Mouse (Mus musculus): ENCODE measurements around the gene Slc17a4. TPM values are rescaled to one million over a fixed set of nuclear protein-coding genes. Genes with fewer than 3 reads are reported as not detected.

Slc17a4 gene
- polyA plus RNA-seq, 1 experiment from 2014 or later, result not detected

DNA sequence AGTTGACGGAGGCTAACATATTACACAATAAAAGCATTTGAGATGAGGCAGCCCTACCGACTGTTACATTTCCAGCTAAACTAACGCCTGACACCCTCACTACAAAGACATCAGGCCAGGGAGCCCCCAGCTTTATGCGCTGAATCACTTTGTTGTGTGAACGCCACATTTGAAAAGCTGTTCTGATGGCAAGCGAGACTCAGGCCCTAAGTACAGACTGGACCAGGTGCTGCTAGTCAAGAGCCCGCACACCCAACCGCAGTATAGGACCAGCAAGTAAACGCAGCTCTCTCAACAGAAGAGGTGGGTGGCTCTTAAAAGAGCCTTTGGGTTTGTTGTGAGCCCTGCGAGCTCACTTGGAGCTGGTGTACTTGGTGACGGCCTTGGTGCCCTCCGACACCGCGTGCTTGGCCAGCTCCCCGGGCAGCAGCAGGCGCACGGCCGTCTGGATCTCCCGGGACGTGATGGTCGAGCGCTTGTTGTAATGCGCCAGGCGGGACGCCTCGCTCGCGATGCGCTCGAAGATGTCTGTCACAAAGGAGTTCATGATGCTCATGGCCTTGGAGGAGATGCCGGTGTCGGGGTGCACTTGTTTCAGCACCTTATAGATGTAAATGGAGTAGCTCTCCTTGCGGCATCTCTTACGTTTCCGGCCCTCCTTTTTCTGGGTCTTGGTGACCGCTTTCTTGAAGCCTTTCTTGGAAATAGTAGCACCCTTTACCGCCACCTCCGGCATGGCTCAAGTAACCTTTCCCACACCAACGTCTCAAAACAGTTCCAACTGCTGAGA is 18.8 kb upstream of the Slc17a4 start, which contains the start of gene Hist1h2ba:
Gene Hist1h2ba, minus strand, starts transcription at position 736 of the 790 bp plus-strand sequence.
- Histone ChIP-seq H3K4me3 (ENCODE audit: low read depth, low read length) (no peak within 1 kb of the TSS), H3K9me3 (replicated peaks; ENCODE audit: control insufficient read depth, low read length) (no peaks in the 10 kb centered on the region), H3K4me1 (ENCODE audit: control insufficient read depth, insufficient read depth, low read length) (no peaks in the 10 kb centered on the region; the same call in 1 of the 2 replicates), H3K9ac (ENCODE audit: low read length) (no peak within 1 kb of the TSS), H3K36me3 (ENCODE audit: control insufficient read depth, insufficient read depth, low read length) (no peaks in the 10 kb centered on the region), H3K27me3 (replicated peaks; ENCODE audit: control insufficient read depth, insufficient read depth, low read length) (no peaks in the 10 kb centered on the region), H3K4me2 (ENCODE audit: low read length) (no peak within 1 kb of the TSS), H3K27ac (ENCODE audit: low read depth, low read length) (no peak within 1 kb of the TSS)
- WGBS, result 96% methylated on average over 33 of the region's 39 CpGs
- DNase-seq (ENCODE audit: low spot score) (no peak), ATAC-seq (no peak)

DNA sequence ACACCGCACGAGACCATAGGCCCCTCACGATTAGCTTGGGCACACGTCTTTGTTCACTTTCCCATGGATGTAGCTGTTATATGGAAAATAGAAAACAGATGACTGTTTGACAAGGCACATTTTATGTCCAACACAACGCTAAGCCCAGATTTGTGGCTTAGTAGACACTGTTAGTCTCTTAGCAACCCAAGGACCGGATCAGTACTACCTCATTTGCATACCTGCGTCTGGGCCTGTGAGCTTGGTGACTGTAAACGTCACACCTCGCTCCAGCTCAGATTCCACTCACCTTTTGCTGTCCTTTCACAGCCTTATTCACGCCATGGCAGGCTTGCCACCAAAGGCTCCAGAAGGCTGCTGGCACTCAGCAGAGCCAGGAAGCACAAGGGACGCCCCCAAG is 16.1 kb upstream of the Slc17a4 start:
- Histone ChIP-seq H3K4me1 (ENCODE audit: control insufficient read depth, insufficient read depth, low read length) (no peaks in the 10 kb centered on the region), H3K27me3 (replicated peaks; ENCODE audit: control insufficient read depth, insufficient read depth, low read length) (no peaks in the 10 kb centered on the region), H3K4me3 (ENCODE audit: low read depth, low read length) (no peak overlapping the region), H3K9me3 (replicated peaks; ENCODE audit: control insufficient read depth, low read length) (no peaks in the 10 kb centered on the region), H3K9ac (ENCODE audit: low read length) (no peak overlapping the region), H3K27ac (ENCODE audit: low read depth, low read length) (no peak overlapping the region), H3K36me3 (ENCODE audit: control insufficient read depth, insufficient read depth, low read length) (no peaks in the 10 kb centered on the region), H3K4me2 (ENCODE audit: low read length) (no peak overlapping the region)
- WGBS, result 78% methylated on average over 11 of the region's 11 CpGs
- no peak for ATAC-seq
- DNase-seq (ENCODE audit: low spot score), result no peak

DNA sequence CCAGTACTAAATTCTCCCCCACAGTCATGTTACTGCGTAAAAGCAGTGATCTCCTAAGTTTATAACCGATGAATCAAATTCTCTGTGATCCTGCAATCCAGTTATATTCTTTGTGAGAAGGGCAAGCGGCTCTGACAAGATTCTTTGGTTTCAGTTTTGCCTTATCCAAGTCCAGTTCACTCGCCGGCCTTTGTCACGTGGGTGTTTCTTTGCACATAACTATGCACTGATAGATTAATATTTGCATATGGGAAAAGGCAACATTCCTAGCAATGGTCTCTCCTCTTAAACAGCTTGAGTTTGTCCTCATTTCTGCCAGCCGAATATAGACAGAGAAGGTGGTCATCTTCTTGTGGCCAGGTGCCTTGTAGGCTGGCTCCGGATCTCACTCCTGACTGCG is 15.7 kb upstream of the Slc17a4 start:
- H3K9ac ChIP-seq (ENCODE audit: low read length), result no peak overlapping the region
- H3K27ac ChIP-seq (ENCODE audit: low read depth, low read length), result no peak overlapping the region
- H3K4me2 ChIP-seq (ENCODE audit: low read length), result no peak overlapping the region
- no peaks in the 10 kb centered on the region for H3K4me1 ChIP-seq (ENCODE audit: control insufficient read depth, insufficient read depth, low read length)
- ATAC-seq, result no peak
- WGBS, result 94% methylated on average over 9 of the region's 9 CpGs
- no peak overlapping the region for H3K4me3 ChIP-seq (ENCODE audit: low read depth, low read length)
- H3K27me3 ChIP-seq (replicated peaks; ENCODE audit: control insufficient read depth, insufficient read depth, low read length), result no peaks in the 10 kb centered on the region
- H3K9me3 ChIP-seq (replicated peaks; ENCODE audit: control insufficient read depth, low read length), result no peaks in the 10 kb centered on the region
- H3K36me3 ChIP-seq (ENCODE audit: control insufficient read depth, insufficient read depth, low read length), result no peaks in the 10 kb centered on the region
- DNase-seq (ENCODE audit: low spot score), result no peak

DNA sequence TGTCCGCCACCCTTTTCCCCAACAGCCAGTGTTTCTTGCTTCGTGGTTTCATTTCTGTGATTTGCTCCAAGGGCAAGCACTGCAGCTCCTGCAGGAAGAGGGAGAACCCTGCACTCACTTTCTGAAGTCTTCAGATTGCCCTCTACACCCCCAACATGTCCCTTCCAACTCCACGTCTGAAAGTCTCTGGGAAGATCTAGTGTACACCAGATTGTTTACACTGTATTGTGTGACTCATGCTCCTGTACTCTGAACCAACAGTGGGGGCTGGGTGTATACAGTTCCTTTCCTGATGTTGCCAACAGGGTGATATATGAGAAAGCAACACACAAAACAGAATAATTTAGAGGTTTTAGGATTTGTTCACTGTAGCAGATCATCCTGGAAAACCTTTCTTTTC is 13.8 kb upstream of the Slc17a4 start:
- no peak overlapping the region for H3K4me3 ChIP-seq (ENCODE audit: low read depth, low read length)
- no peak overlapping the region for H3K27ac ChIP-seq (ENCODE audit: low read depth, low read length)
- H3K9me3 ChIP-seq (replicated peaks; ENCODE audit: control insufficient read depth, low read length), result no peaks in the 10 kb centered on the region
- no peaks in the 10 kb centered on the region for H3K36me3 ChIP-seq (ENCODE audit: control insufficient read depth, insufficient read depth, low read length)
- ATAC-seq (no peak), DNase-seq (ENCODE audit: low spot score) (no peak)
- no peak overlapping the region for H3K9ac ChIP-seq (ENCODE audit: low read length)
- no peaks in the 10 kb centered on the region for H3K4me1 ChIP-seq (ENCODE audit: control insufficient read depth, insufficient read depth, low read length)
- WGBS, result 82% methylated on average over 3 of the region's 3 CpGs
- no peak overlapping the region for H3K4me2 ChIP-seq (ENCODE audit: low read length)
- H3K27me3 ChIP-seq (replicated peaks; ENCODE audit: control insufficient read depth, insufficient read depth, low read length), result no peaks in the 10 kb centered on the region

DNA sequence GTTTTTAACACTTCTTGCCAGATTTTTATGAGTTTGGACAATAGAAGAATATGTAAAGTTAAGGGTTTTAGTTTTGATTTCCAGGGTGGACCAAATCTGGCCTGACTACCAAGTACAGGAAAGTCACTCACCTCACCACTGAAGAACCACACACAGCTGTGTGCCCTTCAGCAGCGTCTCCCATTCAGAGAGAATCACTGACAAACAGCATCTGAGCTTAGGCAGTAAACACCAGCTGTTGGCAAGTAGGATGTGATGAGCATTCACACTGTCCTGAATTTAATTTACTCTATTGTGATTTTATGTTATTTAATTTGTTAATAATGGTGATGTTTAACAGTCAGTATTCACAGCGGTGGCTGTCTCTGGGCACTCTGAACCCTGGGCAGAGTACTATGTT is 11.0 kb upstream of the Slc17a4 start:
- 72% methylated on average over 2 of the region's 2 CpGs for WGBS
- Histone ChIP-seq H3K27me3 (replicated peaks; ENCODE audit: control insufficient read depth, insufficient read depth, low read length) (no peaks in the 10 kb centered on the region), H3K4me2 (ENCODE audit: low read length) (no peak overlapping the region), H3K9me3 (replicated peaks; ENCODE audit: control insufficient read depth, low read length) (no peaks in the 10 kb centered on the region), H3K9ac (ENCODE audit: low read length) (no peak overlapping the region), H3K27ac (ENCODE audit: low read depth, low read length) (no peak overlapping the region), H3K4me1 (ENCODE audit: control insufficient read depth, insufficient read depth, low read length) (no peaks in the 10 kb centered on the region), H3K4me3 (ENCODE audit: low read depth, low read length) (no peak overlapping the region), H3K36me3 (ENCODE audit: control insufficient read depth, insufficient read depth, low read length) (no peaks in the 10 kb centered on the region)
- DNase-seq (ENCODE audit: low spot score) (peak; percentile 22), ATAC-seq (no peak)

DNA sequence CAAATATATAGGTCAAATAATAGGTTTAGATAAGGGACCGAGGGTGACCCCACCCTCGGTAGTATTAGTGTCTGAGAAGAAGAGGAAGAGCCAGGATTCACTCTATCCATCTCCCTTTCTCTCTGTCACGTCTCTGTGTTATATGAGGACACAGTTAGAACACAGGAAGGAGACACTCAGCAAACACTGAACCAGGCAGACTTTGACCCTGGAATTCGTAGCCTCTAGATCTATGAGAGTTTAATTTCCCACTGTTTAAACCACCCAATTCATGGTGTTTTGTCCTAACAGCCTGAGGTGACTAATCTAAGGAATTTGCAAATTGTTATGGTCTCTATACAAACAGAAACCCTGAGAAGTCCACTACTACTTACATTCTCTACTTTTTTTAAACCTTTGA is 2.9 kb upstream of the Slc17a4 start:
- no peak overlapping the region for H3K4me2 ChIP-seq (ENCODE audit: low read length)
- no peaks in the 10 kb centered on the region for H3K4me1 ChIP-seq (ENCODE audit: control insufficient read depth, insufficient read depth, low read length)
- ATAC-seq, result no peak
- no peak for DNase-seq (ENCODE audit: low spot score)
- H3K9ac ChIP-seq (ENCODE audit: low read length), result no peak overlapping the region
- WGBS, result 90% methylated on average over 4 of the region's 4 CpGs
- no peaks in the 10 kb centered on the region for H3K9me3 ChIP-seq (replicated peaks; ENCODE audit: control insufficient read depth, low read length)
- no peak overlapping the region for H3K27ac ChIP-seq (ENCODE audit: low read depth, low read length)
- H3K4me3 ChIP-seq (ENCODE audit: low read depth, low read length), result no peak overlapping the region
- H3K36me3 ChIP-seq (ENCODE audit: control insufficient read depth, insufficient read depth, low read length), result no peaks in the 10 kb centered on the region
- H3K27me3 ChIP-seq (replicated peaks; ENCODE audit: control insufficient read depth, insufficient read depth, low read length), result no peaks in the 10 kb centered on the region

DNA sequence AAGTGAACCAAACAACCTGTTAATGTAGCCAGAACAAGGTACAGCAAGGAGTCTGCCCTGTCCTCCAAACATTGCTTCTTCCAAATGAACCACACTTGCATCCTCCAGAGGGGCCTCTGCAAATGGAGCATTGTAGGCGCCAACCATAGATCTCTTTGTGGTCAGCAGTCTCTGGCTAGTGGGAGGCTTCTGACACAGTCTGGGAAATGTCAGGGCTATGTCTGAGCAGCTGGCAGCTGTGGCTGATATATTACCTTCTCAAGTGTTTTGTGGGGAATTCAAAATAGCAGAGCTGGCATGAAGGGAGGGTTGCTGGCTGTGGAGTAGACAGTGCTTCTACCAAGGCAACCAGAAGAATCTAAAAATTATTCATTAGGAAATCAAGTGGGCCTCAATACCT is 1.3 kb upstream of the Slc17a4 start:
- H3K9me3 ChIP-seq (replicated peaks; ENCODE audit: control insufficient read depth, low read length), result no peaks in the 10 kb centered on the region
- H3K27ac ChIP-seq (ENCODE audit: low read depth, low read length), result no peak overlapping the region
- WGBS, result 92% methylated on average over 1 of the region's 1 CpGs
- ATAC-seq (no peak), DNase-seq (ENCODE audit: low spot score) (no peak)
- H3K4me1 ChIP-seq (ENCODE audit: control insufficient read depth, insufficient read depth, low read length), result no peaks in the 10 kb centered on the region
- no peak overlapping the region for H3K4me3 ChIP-seq (ENCODE audit: low read depth, low read length)
- no peaks in the 10 kb centered on the region for H3K27me3 ChIP-seq (replicated peaks; ENCODE audit: control insufficient read depth, insufficient read depth, low read length)
- H3K36me3 ChIP-seq (ENCODE audit: control insufficient read depth, insufficient read depth, low read length), result no peaks in the 10 kb centered on the region
- H3K9ac ChIP-seq (ENCODE audit: low read length), result no peak overlapping the region
- H3K4me2 ChIP-seq (ENCODE audit: low read length), result no peak overlapping the region

DNA sequence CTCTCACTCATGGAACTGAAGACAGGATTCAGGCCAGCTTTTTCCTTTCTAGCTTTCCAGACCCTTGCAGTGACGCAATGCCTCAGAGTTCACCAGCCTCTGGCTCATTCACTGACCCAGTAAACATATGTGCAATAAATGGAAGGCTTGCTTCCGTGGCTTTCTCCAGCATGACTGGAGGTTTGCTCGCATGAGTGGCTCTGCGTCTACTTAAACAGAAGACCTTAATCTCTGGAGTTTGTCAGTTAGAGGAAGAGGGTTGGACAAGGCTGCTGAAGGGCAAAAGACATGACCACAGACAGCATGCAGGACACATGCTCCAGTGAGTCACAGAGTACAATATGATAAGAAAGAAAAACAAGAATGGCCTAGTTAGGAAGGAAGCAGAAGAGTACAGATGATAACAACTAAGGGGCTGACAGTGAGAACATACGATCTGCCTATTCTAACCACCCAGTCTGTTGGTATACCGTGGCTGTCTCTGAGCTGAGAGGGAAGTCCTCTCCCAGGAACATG is 960 bp downstream of the Slc17a4 start:
- WGBS, result 59% methylated on average over 6 of the region's 6 CpGs
- ATAC-seq, result no peak
- no peak for DNase-seq (ENCODE audit: low spot score)
- H3K27ac ChIP-seq (ENCODE audit: low read depth, low read length), result no peak overlapping the region
- H3K4me1 ChIP-seq (ENCODE audit: control insufficient read depth, insufficient read depth, low read length), result no peaks in the 10 kb centered on the region
- H3K4me2 ChIP-seq (ENCODE audit: low read length), result no peak overlapping the region
- H3K36me3 ChIP-seq (ENCODE audit: control insufficient read depth, insufficient read depth, low read length), result no peaks in the 10 kb centered on the region
- no peak overlapping the region for H3K9ac ChIP-seq (ENCODE audit: low read length)
- no peak overlapping the region for H3K4me3 ChIP-seq (ENCODE audit: low read depth, low read length)
- no peaks in the 10 kb centered on the region for H3K9me3 ChIP-seq (replicated peaks; ENCODE audit: control insufficient read depth, low read length)
- no peaks in the 10 kb centered on the region for H3K27me3 ChIP-seq (replicated peaks; ENCODE audit: control insufficient read depth, insufficient read depth, low read length)

DNA sequence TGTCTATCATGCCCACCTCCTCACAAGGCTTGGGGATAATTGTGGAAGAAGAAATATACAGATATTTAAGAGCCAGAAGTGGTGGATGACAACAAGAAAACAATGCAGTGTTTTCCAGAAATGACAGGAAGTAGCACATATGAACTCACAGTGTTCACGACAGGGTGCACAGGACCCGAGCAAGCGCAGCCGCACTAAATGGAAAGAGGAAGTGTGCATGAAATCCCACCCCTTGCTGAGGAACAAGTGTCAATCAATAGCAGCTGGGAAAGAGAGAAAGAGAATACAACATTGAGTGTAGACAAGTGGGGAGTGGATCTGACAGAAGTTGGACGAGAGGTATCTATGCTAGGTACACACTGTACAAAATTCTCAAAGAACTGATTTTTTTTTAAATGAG is 3.5 kb downstream of the Slc17a4 start:
- ATAC-seq (no peak), DNase-seq (ENCODE audit: low spot score) (no peak)
- H3K27me3 ChIP-seq (replicated peaks; ENCODE audit: control insufficient read depth, insufficient read depth, low read length), result no peaks in the 10 kb centered on the region
- WGBS, result 92% methylated on average over 5 of the region's 5 CpGs
- H3K4me2 ChIP-seq (ENCODE audit: low read length), result no peak overlapping the region
- H3K9ac ChIP-seq (ENCODE audit: low read length), result no peak overlapping the region
- H3K36me3 ChIP-seq (ENCODE audit: control insufficient read depth, insufficient read depth, low read length), result no peaks in the 10 kb centered on the region
- no peaks in the 10 kb centered on the region for H3K9me3 ChIP-seq (replicated peaks; ENCODE audit: control insufficient read depth, low read length)
- H3K4me3 ChIP-seq (ENCODE audit: low read depth, low read length), result no peak overlapping the region
- H3K27ac ChIP-seq (ENCODE audit: low read depth, low read length), result no peak overlapping the region
- no peaks in the 10 kb centered on the region for H3K4me1 ChIP-seq (ENCODE audit: control insufficient read depth, insufficient read depth, low read length)
